Mouse (Mus musculus): ENCODE measurements around the gene Rbm41. TPM values are rescaled to one million over a fixed set of nuclear protein-coding genes. Genes with fewer than 3 reads are reported as not detected.

The Rbm41 gene
- total and polyA plus RNA-seq, 3 experiments, result 9.1 to 9.4 TPM; not detected in 1

DNA sequence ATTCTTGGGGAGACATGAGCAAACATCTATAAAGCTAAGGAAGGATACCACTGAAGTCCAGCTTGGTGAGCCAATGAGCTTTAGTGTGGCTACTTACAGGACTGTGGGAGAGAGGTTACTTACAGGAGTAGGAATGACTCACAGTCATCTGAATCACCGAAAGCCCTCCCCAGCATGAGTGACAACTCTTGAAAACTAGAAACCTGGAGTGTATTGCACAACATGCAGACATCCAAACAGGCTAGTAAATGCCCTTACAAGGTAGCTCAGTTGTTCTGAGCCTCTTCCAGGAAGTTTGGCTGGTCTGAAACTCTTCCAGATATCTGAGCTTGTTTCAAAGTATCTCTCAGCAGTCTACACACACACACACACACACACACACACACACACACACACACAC is 64.9 kb downstream of the Rbm41 start:
- Histone ChIP-seq H3K27ac (ENCODE audit: control insufficient read depth, low read depth, low read length) (no peak overlapping the region), H3K27me3 (ENCODE audit: control insufficient read depth in 1 of 2, insufficient read depth in 2 of 2, low read length in 2 of 2) (no peaks in the 10 kb centered on the region), H3K4me3 (ENCODE audit: control insufficient read depth in 1 of 2, insufficient read depth in 1 of 2, low read depth in 2 of 2, low read length in 2 of 2) (no peak overlapping the region), H3K9ac (ENCODE audit: control insufficient read depth, low read depth, low read length, poor library complexity, severe bottlenecking) (no peak overlapping the region), H3K36me3 (ENCODE audit: control insufficient read depth in 1 of 2, insufficient read depth in 2 of 2, low read length in 2 of 2) (no peaks in the 10 kb centered on the region), H3K79me2 (ENCODE audit: control insufficient read depth, insufficient read depth, low read length, poor library complexity) (no peaks in the 10 kb centered on the region), H3K4me1 (ENCODE audit: control insufficient read depth in 1 of 2, insufficient read depth in 2 of 2, low read length in 2 of 2) (no peaks in the 10 kb centered on the region), H3K9me3 (replicated peaks; ENCODE audit: insufficient read depth, low read length) (no peaks in the 10 kb centered on the region)
- no peak for DNase-seq (ENCODE audit: low read depth, low spot score)
- TF ChIP-seq TBP (IDR thresholded peaks at IDR 0.05; ENCODE audit: low read depth, low read length) (no peak), ZC3H11A (IDR thresholded peaks at IDR 0.05; ENCODE audit: low read depth, low read length) (no peak), MAZ (IDR thresholded peaks at IDR 0.05; ENCODE audit: low read depth, low read length) (no peak), JUND (IDR thresholded peaks at IDR 0.05; ENCODE audit: low read depth, low read length) (no peak), EP300 (IDR thresholded peaks at IDR 0.05; ENCODE audit: low read depth in 1 of 2, low read length in 2 of 2) (no peak), MEF2A (IDR thresholded peaks at IDR 0.05; ENCODE audit: extremely low read depth, insufficient replicate concordance, low read depth, low read length, poor library complexity, severe bottlenecking) (no peak), ELF1 (IDR thresholded peaks at IDR 0.05; ENCODE audit: low read depth, low read length) (no peak), CHD2 (IDR thresholded peaks at IDR 0.05; ENCODE audit: low read length) (no peak), ZNF384 (IDR thresholded peaks at IDR 0.05; ENCODE audit: low read depth, low read length) (no peak), RCOR1 (IDR thresholded peaks at IDR 0.05; ENCODE audit: low read depth, low read length) (no peak), BHLHE40 (IDR thresholded peaks at IDR 0.05; ENCODE audit: borderline replicate concordance, low read depth, low read length) (no peak), POLR2AphosphoS2 (IDR thresholded peaks at IDR 0.05; ENCODE audit: low read length) (no peak), ZKSCAN1 (IDR thresholded peaks at IDR 0.05; ENCODE audit: low read depth, low read length) (no peak), E2F4 (IDR thresholded peaks at IDR 0.05; ENCODE audit: borderline replicate concordance, low read depth, low read length) (no peak)

DNA sequence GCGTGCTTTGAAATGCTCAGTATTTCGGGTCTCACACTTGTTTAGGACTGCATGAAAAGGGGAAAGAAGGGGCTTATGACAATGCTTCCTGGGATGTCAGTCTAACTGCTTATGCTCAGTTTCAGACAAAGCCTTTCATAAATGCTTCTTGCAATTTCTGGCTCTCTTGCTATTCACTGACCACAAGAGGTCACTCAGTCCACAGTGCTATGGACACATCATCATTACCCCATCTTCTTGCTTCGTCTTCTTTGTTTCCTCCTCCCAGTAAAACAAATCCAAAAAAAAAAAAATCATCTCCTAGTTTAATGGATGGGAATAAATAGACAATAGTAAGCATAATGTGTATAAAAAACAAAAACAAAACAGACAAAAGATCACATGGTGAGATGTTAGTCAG is 65.9 kb downstream of the Rbm41 start:
- H3K9me3 ChIP-seq (replicated peaks; ENCODE audit: insufficient read depth, low read length), result no peaks in the 10 kb centered on the region
- H3K4me3 ChIP-seq (ENCODE audit: control insufficient read depth in 1 of 2, insufficient read depth in 1 of 2, low read depth in 2 of 2, low read length in 2 of 2), result no peak overlapping the region
- H3K79me2 ChIP-seq (ENCODE audit: control insufficient read depth, insufficient read depth, low read length, poor library complexity), result no peaks in the 10 kb centered on the region
- no peak overlapping the region for H3K9ac ChIP-seq (ENCODE audit: control insufficient read depth, low read depth, low read length, poor library complexity, severe bottlenecking)
- H3K4me1 ChIP-seq (ENCODE audit: control insufficient read depth in 1 of 2, insufficient read depth in 2 of 2, low read length in 2 of 2), result no peaks in the 10 kb centered on the region
- H3K27me3 ChIP-seq (ENCODE audit: control insufficient read depth in 1 of 2, insufficient read depth in 2 of 2, low read length in 2 of 2), result no peaks in the 10 kb centered on the region
- TF ChIP-seq MAFK (IDR thresholded peaks at IDR 0.05; ENCODE audit: borderline replicate concordance, low read depth, low read length) (no peak), RAD21 (IDR thresholded peaks at IDR 0.05; ENCODE audit: low read depth, low read length) (peak; percentile 22), SMC3 (IDR thresholded peaks at IDR 0.05; ENCODE audit: low read depth, low read length) (peak; percentile 24; the same call in 1 of the 2 replicates)
- H3K36me3 ChIP-seq (ENCODE audit: control insufficient read depth in 1 of 2, insufficient read depth in 2 of 2, low read length in 2 of 2), result no peaks in the 10 kb centered on the region
- no peak overlapping the region for H3K27ac ChIP-seq (ENCODE audit: control insufficient read depth, low read depth, low read length)
- no peak for DNase-seq (ENCODE audit: low read depth, low spot score)

Measured in MEL (cell line).